Mouse (Mus musculus) left cerebral cortex, adult 18-20 months (tissue): Measurements from ENCODE around the gene Samd5. TPM values are rescaled to one million over a fixed set of nuclear protein-coding genes. Genes with fewer than 3 reads are reported as not detected.

Experiments used
- DNase-seq, 2 experiments: peaks; one replicate each; pipeline ENCODE4 v3.0.0; 2021 to 2022; ENCODE audit warnings: low spot score in 2 of 2, mixed read lengths in 1 of 2
- long read RNA-seq, 2 experiments: library from polyadenylated mRNA; stranded (forward); transcript quantifications; one replicate each; pipeline ENCODE4 v2.0.0; 2021
- total RNA-seq, 2 experiments: library from RNA; stranded (reverse); gene quantifications; 2 replicates each; pipeline ENCODE4 v1.2.3; 2021

Samd5 gene
- total RNA-seq = 1 to 10 TPM; 9.7 to 9.9 TPM
- long read RNA-seq, experiment 1, full-length matches to known transcripts = 3 of 3 reads
- long read RNA-seq, experiment 1, partial matches to known transcripts = 0 of 3 reads
- long read RNA-seq, experiment 1, other reads (novel, unspliced or antisense) = 0 of 3 reads
- long read RNA-seq, experiment 2, partial matches to known transcripts = 0 of 3 reads
- long read RNA-seq, experiment 2, other reads (novel, unspliced or antisense) = 3 of 3 reads

DNA sequence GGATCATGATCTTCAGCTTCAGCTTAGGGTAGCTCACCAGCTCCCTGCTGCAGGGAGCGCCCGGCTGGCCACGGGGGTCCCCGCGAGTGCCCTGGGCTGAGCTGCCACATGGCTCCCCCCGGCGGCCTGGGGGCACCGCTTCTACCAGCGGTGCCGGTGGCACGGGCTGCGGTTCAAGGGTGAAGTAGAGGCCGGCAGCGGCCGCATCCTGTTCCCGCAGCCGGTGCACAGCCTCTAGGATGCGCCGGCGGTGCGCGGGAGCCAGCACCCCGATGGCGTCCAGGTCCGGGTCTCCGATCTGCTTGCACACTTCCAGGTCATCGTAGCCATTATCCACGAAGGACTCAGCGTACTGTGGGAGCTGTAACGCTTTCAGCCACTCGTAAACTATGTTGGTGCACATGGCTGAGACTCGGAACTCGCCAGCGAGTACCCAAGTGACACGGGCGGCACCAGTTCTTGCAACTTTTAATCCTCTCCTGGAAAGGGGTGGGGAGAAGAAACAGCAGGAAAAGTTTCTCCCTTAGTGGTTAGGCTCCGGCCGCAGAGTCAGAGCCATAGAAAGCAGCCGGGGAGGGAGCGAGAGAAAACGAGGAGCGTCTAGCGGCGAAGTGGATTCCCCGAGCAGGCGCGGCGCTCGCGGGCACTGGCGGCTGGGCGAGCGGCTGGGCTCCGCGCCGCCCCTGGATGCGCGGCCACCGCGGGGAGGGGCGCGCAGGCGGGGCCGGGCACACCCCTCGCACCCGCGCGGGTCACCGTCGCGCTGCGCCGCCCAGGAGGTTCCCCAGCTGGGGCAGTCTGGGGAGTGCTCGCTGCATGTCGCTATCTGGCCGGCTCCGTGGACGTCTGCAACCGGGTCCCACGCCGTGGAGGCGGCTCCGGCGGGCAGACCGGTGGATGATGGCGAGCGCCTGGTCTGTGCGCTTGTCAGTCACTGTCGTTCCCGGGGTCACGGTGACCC is at the start of gene Samd5:
Gene Samd5 (minus strand): TSS at position 648 of the 961 bp plus-strand sequence.
- peak; percentile 44 to 74 for DNase-seq

DNA sequence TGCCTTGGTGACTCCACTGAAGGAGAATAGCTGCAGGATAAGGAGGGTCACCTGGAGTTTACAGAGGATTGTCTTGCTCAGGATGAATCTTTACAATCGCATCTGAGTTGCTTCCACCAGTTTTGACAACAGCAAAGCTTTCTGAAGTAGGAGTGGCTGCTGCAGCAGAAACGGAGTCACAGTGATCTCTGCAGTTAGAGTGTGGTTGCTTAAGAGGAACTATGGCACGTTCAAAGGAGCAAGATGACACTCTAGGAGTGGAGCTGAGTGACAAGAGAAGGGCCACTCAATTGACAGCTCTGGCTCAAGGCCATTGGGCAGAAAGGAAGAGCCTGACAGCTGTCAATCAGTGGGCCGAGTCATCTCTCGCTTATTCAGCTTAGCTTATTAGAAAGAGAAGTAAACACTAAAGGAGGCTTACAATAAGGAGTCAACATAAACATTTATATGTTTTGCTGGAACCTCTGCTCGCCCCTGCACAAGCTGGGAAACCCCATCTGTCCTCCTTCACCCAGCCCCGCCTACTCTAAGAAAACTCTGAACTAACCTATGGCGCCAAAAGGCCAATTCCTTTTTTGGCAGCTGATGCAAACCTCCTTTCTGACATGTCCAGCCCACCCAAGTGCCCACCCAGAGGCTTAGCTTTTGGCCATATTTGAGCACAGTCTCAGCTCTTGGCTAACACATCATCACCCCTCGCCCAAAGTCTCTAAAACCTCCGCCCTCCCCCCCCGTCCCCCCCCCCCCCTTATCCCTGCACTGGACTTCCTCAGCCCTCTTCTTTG is 47.7 kb upstream of the Samd5 start:
- no peak for DNase-seq

DNA sequence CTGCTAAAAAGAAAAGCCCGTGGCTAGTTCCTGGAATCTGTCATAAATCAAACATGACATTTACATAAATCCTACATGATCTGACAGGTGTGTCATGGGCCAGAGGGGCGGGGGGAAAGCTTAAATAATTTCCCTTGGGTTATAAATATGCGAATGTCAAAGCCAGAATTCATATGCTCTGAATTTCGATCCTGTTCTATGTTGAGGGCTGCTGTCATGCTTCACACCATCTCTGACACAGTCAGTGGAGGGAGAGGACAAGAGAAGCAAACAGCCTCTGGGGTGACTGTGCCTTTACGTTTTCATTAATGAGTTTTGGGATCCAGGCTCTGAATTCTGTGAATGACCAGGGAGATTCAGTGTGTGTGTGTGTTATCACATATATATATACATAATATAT is 45.0 kb upstream of the Samd5 start:
- DNase-seq = no peak

DNA sequence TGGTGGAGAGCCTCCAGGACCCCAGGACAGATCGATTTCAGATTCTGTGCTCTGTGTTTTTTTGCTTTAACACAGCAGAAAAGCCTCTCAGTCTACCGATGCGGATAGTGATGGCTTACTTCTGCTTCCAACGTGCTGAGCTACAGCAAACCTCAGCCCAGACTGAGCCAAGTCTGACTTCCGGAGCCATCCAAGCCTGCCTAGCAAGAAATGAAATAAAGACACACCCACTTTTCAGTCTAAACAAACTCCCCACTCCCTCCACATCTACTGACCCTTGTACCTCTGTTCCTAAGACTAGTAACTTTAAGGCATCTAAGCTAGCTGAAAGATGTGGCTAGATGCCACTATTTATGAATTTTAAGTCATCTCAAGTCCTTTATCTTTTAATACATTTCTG is 43.1 kb upstream of the Samd5 start:
- no peak for DNase-seq

DNA sequence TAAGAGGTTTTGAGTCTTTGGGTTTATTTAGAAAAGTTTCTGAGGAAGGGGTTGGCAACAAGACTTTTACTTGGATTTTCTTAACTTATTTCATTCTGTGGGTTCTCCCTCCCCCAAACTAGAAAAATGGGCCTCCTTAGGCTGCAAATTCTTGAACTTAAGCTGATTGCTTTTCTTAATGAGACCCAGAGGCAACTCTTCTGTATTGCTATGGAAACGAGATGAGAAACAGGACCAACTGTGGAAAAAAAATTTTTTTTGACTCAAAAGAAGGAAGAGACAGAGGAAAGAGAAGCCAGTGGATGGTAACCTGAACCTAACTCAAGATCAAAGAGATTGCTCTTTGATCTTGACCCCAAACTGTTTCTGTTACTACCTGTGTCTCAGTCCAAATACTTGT is 29.9 kb upstream of the Samd5 start:
- DNase-seq = no peak

DNA sequence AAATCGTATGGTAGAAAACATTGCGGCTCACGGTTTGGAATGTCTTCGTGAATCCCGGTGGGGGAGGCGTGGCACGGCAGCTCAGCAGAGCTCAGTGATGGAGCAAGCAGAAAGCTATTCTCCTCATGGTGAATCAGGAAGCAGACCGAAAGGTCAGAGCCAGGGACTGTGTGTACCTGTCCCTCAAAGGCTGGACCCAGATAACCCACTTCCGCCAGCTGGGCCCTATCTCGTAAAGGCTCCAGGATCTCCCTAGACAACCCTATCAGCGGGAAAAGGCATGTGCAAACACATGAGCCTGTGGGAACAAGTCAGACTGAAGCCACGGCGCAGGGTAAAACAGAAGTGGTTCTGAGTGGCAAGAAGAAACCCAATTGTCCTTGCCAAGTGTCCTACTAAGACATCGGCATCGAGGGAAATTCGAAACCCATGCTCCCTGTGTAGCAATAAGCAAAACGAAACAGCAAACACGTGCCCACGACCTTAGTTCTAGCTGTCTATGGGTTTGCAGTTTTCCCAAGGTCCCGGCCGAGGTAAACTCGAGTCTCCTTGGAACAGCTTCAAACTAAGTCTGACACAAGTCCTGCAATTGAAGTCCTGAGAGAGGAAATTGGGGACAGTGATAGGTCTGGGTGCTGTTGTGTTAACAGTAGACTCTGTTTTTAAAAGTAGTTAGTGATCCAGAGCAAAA is 24.2 kb upstream of the Samd5 start:
- no peak for DNase-seq

DNA sequence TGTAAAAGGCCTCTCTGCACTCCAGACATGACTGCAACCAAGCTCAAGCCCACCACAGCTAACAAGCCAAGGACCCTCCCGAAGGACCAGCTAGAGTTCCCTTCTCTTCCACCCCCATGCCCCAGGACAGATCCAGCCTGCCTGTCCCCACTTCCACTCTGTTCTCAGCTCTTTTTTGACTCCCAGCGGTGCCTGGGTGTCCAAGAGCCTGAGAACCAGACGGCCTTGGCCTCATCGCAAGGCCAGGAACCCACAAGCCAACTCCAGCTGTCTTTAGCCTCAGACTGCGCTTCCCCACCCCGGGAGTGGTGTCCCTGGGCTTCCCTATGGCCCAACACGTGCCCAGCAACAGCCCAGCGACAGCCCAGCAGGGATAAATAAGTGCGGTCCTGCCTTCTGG is 23.1 kb upstream of the Samd5 start:
- no peak for DNase-seq

DNA sequence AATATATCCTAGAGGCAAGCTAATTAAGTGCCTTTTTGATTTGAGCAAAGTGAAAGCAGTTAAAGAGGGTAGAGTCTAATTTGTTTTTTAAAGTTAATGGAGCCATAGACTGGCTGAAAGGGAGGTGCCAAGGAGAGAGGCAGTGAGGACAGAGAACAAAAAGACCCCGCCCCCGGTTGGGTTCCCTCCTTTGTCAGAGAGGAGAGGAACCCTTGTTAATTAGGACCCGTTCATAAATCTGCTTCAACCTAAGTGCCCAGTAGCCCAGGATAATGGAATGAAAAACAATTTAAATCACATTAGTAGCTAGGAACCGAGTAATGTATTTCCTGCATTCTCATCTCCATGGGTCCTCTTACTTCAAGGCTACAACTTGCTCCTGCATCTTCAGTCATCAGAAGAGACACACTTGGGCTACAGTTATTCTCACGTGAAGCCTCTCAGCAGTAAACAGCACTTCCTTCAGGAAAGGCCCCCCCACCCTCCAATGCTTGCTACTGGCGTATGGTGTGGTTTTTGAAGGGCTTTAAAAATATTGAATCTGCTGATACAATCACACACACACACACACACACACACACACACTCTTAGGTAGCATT is 21.6 kb upstream of the Samd5 start:
- DNase-seq = no peak

DNA sequence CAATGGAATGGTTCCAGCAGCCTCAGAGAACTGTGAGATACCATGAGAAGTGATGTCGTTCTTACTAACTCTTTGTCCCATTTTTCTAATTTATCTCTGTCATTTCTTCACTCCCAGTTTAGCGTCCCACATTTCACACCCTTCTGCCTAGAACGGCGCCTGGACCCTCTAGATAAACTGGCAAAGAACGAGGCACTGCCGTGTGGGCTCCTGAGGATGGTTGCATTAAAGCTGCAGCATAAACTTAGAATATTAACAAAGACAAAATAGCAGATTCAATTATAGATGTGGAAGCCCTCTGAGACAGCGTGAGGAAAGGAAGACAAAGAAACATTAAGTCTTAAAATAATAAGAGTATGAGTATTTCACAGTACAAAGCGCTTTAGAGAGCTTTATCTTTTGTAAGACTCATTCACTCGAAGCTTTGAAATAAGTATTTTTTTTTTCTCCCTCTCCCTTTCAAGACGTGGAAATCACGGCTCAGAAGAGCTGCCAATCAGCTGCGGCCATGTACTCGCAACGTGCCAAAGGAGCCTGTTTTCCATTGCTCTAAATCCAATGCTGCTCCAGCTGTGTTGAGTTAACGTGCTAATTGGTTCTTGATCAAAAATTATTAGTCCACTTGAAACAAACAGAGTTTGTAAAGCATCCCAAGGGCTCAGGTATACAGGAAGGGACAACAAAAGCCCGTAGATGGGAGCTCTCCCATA is 19.1 kb upstream of the Samd5 start:
- no peak for DNase-seq

DNA sequence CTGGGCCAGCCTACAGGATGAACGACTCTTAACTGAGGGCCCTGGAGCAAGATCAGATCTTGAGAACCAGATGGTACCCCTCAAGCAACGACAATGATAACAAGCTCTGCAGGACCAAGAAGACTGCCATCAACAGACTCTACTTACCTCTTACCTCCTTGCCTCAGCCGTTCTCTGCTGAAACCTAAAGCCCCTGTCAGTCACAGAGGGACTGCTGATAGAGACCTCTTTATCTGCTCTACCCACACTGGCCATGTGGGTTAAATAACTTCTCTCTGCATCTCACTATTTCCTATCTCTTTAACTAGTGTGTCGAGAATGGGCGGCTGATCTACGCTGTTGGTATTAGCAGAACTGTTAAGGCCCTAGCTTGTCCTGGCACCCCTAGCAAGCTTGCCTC is 5.9 kb upstream of the Samd5 start:
- no peak for DNase-seq

DNA sequence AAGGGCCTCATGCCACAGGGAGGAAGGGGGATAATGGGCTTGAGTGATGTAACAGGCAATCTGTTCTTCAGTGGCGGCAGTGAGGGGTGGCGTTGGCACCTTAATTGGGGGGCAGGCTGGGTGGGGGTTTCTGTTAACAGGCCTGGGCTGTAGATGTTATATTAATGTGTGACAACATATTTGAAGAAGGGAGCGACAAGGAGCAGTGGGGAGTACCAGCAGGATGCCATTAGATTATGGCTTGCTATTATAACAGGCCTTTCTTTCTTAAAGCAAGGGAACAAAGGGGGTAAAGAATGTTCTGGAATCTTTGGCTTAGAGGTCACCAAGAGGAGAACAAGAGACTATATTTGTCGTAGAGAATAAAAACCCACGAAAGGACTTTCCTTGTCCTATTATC is 4.9 kb upstream of the Samd5 start:
- DNase-seq = no peak

DNA sequence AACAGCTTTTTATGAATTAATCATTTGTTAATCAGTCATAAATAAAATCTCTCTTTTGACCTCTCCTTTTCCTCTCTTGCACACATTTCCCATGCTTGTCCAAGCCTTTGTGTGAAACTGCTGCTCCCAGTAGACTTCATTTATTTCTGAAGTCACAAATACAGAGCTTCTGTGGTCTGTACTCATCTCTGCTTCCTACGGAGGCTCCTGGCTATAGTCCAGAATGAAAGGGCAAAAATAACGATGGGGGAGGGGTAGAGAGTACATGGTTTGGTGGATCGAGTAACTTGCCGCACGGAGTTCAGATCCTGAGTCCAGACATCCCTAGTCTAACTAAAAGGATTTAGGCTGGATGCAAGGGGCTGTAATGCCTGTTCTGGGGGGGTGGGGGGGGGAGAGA is 3.1 kb upstream of the Samd5 start:
- DNase-seq = no peak

DNA sequence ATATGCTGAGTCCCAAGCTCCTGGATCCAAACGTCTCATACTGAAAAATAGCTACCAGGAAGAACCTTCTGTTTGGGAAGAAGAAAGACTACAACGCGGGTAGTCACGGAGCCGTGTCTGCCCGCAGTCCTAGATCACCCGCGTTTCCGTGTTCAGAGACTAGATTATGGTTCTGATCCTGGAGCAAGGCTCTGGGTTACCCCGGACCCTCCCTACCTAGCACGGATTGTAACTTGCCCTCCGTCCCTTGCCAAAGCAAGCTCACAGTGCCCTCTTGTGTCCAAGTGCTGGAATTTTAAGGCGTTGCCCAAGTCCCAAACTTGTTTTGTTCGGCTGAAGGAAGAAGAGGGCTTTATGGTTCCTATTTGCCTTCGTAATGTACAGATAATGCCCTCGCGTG is 1.9 kb upstream of the Samd5 start:
- DNase-seq = peak; percentile 74 to 79

DNA sequence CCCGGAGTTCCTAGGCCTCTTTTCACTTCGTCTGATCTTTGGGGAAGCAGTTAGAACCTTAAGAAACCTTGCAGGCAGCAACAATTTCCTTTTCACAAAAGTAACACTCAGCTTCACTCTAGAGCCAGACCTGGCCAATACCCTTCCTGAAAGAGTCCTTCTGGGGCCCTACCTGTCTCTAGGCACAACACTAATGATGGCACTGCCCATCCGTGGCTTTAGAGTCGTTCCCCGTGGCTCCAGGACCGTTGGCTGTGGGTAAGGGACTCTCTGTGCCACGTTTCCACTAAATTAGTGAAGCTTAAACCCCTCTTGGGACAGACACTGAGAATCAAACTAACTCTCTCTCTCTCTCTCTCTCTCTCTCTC is 1.4 kb upstream of the Samd5 start:
- DNase-seq = no peak

DNA sequence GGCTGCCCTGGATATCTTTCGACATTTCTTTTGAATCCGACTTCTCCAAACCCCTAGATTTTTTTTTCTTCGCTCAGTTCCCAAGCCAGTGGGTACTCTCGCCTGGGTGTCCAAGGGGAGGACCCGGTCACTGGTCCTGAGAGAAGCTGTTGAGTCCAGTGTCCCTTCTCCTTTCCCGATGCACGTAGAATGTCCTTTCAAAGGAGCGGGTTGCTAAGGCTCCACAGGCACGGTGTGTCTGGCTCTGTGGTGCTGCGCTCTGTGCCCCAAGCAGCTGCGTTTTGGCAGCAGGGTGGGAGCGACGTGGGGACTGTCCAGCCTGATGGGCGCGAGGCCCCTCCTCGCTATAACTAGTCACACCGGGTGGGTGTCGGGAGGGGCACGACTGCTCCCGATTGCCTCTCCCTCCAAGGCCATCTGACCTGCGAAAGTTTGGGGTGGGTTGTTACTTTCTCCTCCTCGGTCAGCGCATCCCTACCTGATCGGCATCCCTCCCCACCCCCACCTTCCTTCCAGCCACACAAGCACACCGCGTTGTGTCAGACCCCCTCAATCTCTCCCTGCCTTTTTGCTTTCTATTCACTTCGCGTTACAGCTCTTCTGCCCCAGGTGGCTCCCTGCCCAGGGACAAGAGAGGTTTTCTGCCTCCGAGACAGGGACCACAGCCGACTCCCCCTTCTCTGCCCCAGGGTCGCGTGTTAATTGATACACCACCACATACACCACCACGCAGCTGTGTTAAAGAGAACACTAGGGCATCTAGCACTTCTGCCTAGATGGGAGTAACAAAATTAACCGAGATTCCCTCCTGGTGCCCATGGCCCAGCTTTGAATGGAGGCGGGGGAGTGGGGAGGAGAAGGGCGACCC is 776 bp upstream of the Samd5 start:
- DNase-seq = peak; percentile 6 to 20

DNA sequence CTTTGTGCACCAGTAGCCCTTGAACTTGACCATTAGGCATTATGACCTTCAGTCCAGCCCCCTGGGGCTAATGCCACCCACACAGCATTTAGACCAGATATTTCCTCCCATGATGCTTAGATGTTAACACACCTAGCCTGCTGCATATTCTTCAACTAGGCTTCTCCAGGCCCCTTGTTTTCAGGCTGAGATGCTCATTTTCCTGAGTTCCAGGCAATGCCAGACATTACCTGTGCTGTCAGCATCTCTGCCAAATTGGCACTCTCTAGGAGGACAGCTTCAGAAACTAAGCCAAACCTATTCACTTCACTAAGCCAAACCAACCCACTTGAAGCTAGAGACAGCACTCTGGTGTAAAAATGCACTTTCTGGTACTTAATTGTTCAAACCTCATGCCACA is 1.7 kb downstream of the Samd5 start:
- DNase-seq = no peak

DNA sequence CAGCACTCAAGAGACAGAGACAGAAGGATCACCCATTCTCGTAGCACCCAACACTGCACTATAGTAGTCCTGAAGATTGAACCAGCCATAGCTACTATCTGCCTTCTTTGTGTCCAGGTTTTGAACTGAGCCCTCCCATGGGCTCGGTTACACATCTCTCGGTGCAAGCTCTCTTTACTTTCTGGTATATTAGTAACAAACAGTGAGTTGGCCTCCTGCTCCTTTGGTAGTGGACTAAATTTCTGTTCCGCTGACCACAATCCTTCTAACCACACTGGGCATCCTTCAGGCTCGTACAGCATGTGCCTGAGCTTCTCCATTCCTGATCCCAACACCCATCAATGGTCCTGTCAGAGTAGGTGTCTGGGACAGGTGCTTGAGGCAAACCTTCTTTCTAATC is 2.3 kb downstream of the Samd5 start:
- no peak for DNase-seq

DNA sequence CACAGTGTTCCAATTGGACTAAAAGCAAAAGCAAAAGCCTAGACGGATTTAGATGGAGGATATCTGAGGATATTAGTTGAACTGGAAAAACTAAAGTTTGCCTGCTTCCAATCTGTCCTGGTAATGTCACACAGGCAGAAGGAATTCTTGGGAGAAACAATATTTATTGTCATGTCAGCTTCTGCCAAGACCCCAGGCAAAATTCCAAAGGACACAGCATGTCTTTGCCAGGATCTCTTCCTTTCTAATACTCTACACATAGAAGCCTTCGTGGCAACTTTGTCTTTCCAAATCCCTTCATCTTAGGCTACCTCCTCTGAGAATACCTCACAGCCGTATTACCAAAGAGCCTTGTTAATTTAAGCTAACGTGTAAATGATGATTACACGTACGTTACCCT is 4.7 kb downstream of the Samd5 start:
- no peak for DNase-seq

DNA sequence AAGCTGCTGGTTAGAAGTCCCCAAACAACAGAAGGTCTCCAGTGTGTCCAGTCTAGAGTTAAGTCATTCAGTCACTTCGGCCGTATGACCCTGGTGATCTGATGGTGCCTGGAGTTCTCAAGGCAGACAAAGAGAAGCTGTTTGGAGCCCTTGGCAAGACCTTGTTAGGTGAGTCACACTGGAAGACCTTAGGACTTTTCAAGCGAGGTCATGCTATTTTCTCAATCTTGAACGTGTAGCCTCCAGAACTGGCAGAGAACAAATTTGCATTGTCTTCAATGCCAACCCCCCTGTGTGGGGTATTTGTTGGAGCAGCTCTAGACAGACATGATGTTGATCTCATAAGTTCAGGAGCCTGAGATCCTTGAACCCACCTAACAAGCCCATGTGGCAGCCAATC is 6.2 kb downstream of the Samd5 start:
- DNase-seq = no peak
